Mouse (Mus musculus) heart, embryonic 14.5 days (tissue): Measurements from ENCODE around the gene Jpt2. TPM values are rescaled to one million over a fixed set of nuclear protein-coding genes. Genes with fewer than 3 reads are reported as not detected.

Experiments used
- ATAC-seq: fragments of 200-750 bp; cut with Nextera tagmentation; 2 replicates; pipeline ENCODE4 v1.8.0; 2017; ENCODE audit warnings: low read depth, moderate TSS enrichment; ENCODE audit not compliant: insufficient number of reproducible peaks, insufficient read depth, low FRiP score
- H3K27ac ChIP-seq, 2 experiments: fragments of 200-500 bp in 1 of 2; fragments of 300-500 bp in 1 of 2; sonication (generic) in 1 of 2; replicated peaks in 1 of 2; 2 replicates each; pipeline ENCODE4 v1.5.1; 2012 to 2014; ENCODE audit warnings: low read depth in 2 of 2, low read length in 2 of 2, control low read depth in 1 of 2, mild to moderate bottlenecking in 1 of 2, mixed read lengths in 1 of 2; ENCODE audit not compliant: control insufficient read depth in 1 of 2, insufficient read depth in 1 of 2
- H3K27me3 ChIP-seq: fragments of 300-500 bp; sonication (generic); 2 replicates; pipeline ENCODE4 v1.6.1; 2014; ENCODE audit warnings: mild to moderate bottlenecking, low read length, control low read depth; ENCODE audit not compliant: control insufficient read depth, insufficient read depth
- H3K36me3 ChIP-seq: fragments of 300-500 bp; sonication (generic); 2 replicates; pipeline ENCODE4 v1.6.1; 2014; ENCODE audit warnings: mild to moderate bottlenecking, control low read depth, low read length, mixed read lengths; ENCODE audit not compliant: control insufficient read depth, insufficient read depth
- H3K4me1 ChIP-seq, 2 experiments: fragments of 200-500 bp in 1 of 2; fragments of 300-500 bp in 1 of 2; sonication (generic) in 1 of 2; 2 replicates each; pipeline ENCODE4 v1.6.1; 2012 to 2014; ENCODE audit warnings: low read length in 2 of 2, control low read depth in 1 of 2, mixed read lengths in 1 of 2; ENCODE audit not compliant: control insufficient read depth in 2 of 2, insufficient read depth in 2 of 2
- H3K4me2 ChIP-seq: fragments of 300-500 bp; sonication (generic); 2 replicates; pipeline ENCODE4 v1.6.1; 2014; ENCODE audit warnings: mild to moderate bottlenecking, low read length
- H3K4me3 ChIP-seq, 2 experiments: fragments of 200-500 bp in 1 of 2; fragments of 300-500 bp in 1 of 2; sonication (generic) in 1 of 2; 2 replicates each; pipeline ENCODE4 v1.5.1; 2012 to 2014; ENCODE audit warnings: low read length in 2 of 2, mild to moderate bottlenecking in 2 of 2, control low read depth in 1 of 2, low read depth in 1 of 2, moderate library complexity in 1 of 2; ENCODE audit not compliant: control insufficient read depth in 1 of 2, insufficient read depth in 1 of 2
- H3K9ac ChIP-seq: fragments of 300-500 bp; sonication (generic); 2 replicates; pipeline ENCODE4 v1.6.1; 2014; ENCODE audit warnings: mild to moderate bottlenecking, low read length
- H3K9me3 ChIP-seq: fragments of 300-500 bp; sonication (generic); 2 replicates; pipeline ENCODE4 v1.6.1; 2016; ENCODE audit warnings: low read length, control low read depth; ENCODE audit not compliant: control insufficient read depth
- WGBS: fragments of 180-500 bp; shearing (Covaris S2); extraction: QIAGEN DNeasy Blood & Tissue Kit; methylation state at CpG from one replicate; pipeline ENCODE4 v1.1.7; 2014; 5-methylcytosine and 5-hydroxymethylcytosine counted together
- polyA plus RNA-seq: library from polyadenylated mRNA; unstranded; fragments of >200 nt; fragmentation: Nextera tagmentation; extraction: Ambion mirVana; gene quantifications from 2 replicates; pipeline ENCODE4 v1.2.1, GENCODE M21; 2014

Jpt2 gene
- polyA plus RNA-seq, 1 experiment from 2014 or later = 63.1 TPM

DNA sequence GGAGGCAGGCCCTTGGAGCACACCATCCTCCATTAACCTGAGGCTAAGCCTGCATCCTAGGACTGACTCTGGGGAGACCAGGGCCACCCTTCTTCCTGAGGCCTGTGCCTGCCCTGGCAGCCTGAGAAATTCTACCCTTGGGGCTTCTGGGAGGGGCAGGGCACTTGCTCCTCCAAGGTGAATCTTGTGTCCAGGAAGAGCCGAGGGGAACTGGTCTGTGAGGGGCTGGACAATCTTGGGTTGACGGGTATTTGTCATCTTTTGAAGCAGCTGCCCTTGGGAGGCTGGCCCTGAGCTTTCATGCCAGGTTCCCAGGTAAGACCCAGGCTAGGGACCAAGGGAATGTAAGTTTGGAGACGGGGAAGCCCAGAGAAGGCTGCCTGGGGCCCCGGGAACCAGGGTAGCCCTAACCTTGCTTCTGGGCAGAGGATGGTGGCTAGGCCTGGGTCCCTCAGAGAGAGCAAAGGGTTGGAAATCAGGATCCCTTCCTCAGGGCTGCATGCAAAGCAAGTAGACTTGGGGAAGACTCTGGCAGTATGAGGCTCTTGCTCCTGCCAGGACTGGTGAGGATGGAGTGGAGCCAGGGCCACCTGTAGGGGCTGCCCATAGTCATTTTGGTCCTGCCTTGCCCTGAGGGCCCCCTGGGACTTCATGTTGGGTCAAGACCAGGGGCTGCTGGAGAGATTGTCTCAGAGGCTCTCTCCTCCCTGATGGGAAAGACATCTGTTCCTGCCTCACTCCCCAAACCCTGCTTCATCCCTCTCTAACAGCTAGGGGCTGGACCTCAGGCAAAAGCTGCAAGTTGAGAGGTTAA, 62.2 kb downstream of the Jpt2 start:
- Histone ChIP-seq H3K9me3 (no peaks in the 10 kb centered on the region), H3K9ac (no peak overlapping the region; the same call in 1 of the 2 replicates), H3K4me1 (peaks cover 13 to 36% of the 10 kb centered on the region in 2 experiments), H3K4me3 (no peak overlapping the region), H3K27ac (peak overlapping the region in 1 of 2 experiments; percentile 28; a peak in 1 of 4 replicates), H3K36me3 (peaks cover 70% of the 10 kb centered on the region), H3K4me2 (no peak overlapping the region), H3K27me3 (no peaks in the 10 kb centered on the region)
- ATAC-seq = no peak
- WGBS = 79% methylated on average over 4 of the region's 4 CpGs

GRCm38 (mm10) chr17:24897600-24897999, 62.9 kb downstream of the Jpt2 start:
- Histone ChIP-seq H3K4me1 (peaks cover 13 to 36% of the 10 kb centered on the region in 2 experiments), H3K4me3 (no peak overlapping the region; a peak in 1 of 4 replicates), H3K36me3 (peaks cover 70% of the 10 kb centered on the region), H3K9me3 (no peaks in the 10 kb centered on the region), H3K4me2 (peak overlapping the region; percentile 72; the same call in 1 of the 2 replicates), H3K27me3 (no peaks in the 10 kb centered on the region), H3K9ac (no peak overlapping the region; the same call in 1 of the 2 replicates), H3K27ac (no peak overlapping the region)
- WGBS = 75% methylated on average over 4 of the region's 4 CpGs
- no peak for ATAC-seq

DNA sequence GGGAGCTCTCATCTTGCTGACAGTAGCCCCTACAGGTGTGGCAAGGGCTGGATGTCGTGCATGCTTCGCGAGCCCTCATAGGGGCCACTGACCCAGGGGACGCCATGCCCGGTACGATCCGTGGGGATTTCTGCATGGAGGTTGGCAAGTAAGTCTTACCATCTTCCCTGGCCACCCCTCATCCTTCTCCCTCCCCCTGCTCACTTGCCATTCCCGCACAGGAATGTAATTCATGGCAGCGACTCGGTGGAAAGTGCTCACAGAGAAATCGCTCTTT, 63.6 kb downstream of the Jpt2 start:
- no peak for ATAC-seq
- 50% methylated on average over 11 of the region's 11 CpGs for whole genome bisulfite sequencing
- Histone ChIP-seq H3K36me3 (peaks cover 70% of the 10 kb centered on the region), H3K9ac (peak overlapping the region; percentile 91), H3K27ac (0 out of 4 replicates have a peak overlapping the region, but pooled peaks of 1 of the 2 experiments have one; percentile 84), H3K4me2 (peak overlapping the region; percentile 72), H3K27me3 (no peaks in the 10 kb centered on the region), H3K4me3 (peak overlapping the region; percentile 69 to 81), H3K9me3 (no peaks in the 10 kb centered on the region), H3K4me1 (peaks cover 13 to 36% of the 10 kb centered on the region in 2 experiments)

DNA sequence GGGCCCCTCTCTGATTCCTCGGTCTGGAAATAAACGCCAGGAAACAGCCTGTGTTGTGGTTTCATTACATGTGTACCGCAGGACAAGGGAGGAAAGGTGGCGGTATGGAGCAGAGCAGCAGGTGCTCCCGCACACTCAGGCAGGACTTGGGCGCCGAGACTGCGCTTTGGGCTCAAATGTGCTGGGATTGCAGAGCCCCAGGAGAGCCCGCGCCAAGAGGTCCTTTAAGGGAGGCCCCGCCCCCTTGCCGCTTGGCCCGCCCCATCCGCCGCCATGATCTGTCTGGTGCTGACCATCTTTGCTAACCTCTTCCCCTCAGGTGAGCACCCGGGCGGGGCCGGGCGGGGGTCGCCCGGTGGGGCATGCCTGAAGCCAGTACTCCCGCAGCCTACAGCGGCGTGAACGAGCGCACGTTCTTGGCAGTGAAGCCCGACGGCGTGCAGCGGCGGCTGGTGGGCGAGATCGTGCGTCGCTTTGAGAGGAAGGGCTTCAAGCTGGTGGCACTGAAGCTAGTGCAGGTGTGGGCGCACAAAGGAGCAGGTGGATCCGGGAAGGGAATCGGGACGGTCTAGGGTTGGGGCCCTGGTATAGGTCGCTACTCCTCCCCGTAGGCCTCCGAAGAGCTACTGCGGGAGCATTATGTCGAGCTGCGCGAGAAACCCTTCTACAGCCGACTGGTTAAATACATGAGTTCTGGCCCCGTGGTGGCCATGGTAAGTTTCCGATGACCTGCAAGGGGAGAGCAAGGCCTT, 64.1 kb downstream of the Jpt2 start, which contains the start of gene Nme3:
Nme3 (plus strand) TSS at position 260 of the 752 bp plus-strand sequence.
- WGBS = 1% methylated on average over 50 of the region's 50 CpGs
- ATAC-seq = peak; percentile 45; the same call in 1 of the 2 replicates
- H3K4me3 ChIP-seq = peak within 1 kb of the TSS; percentile 69 to 81
- H3K36me3 ChIP-seq = peaks cover 70% of the 10 kb centered on the region
- H3K9me3 ChIP-seq = no peaks in the 10 kb centered on the region
- peak within 1 kb of the TSS; percentile 72 for H3K4me2 ChIP-seq
- peak within 1 kb of the TSS; percentile 91 for H3K9ac ChIP-seq
- H3K4me1 ChIP-seq = peaks cover 13 to 36% of the 10 kb centered on the region in 2 experiments
- H3K27me3 ChIP-seq = no peaks in the 10 kb centered on the region
- peak within 1 kb of the TSS; percentile 75 to 84 for H3K27ac ChIP-seq

DNA sequence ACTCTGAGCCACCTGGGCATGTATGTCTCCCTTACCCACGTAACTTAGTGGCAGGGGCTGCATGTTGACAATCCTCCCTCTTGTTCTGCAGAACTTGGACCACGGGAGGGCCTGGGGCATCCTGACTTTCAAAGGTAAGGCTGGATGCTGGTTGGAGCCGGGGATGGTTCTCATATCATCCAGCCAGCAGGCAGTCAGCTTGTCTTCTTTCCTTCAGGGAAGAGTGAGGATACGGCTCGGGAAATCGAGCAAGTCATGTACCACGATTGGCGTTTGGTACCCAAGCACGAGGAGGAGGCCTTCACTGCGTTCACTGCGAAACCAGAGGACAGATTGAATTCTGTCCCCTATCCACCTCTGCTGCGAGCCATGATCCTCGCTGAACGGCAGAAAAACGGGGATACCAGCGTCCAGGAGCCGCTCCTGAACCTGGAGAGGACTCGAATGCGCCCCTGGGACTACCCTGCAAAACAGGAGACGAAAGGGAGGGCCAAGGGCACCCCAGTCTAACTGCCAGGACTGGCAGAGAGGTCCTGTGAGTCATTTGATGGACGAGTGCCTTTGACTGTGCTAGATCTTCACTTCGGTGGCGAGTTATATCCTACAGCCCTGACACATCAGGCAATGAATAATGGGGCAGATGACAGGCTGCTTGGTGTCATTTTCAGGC, 64.8 kb downstream of the Jpt2 start:
- H3K27me3 ChIP-seq = no peaks in the 10 kb centered on the region
- H3K4me2 ChIP-seq = peak overlapping the region; percentile 72
- no peak; the same call in 1 of the 2 replicates for ATAC-seq
- H3K4me1 ChIP-seq = peaks cover 13 to 36% of the 10 kb centered on the region in 2 experiments
- H3K27ac ChIP-seq = peak overlapping the region; percentile 75 to 84
- 14% methylated on average over 23 of the region's 23 CpGs for WGBS
- no peaks in the 10 kb centered on the region for H3K9me3 ChIP-seq
- H3K9ac ChIP-seq = peak overlapping the region; percentile 91
- H3K36me3 ChIP-seq = peaks cover 70% of the 10 kb centered on the region
- peak overlapping the region; percentile 69 to 81 for H3K4me3 ChIP-seq

GRCm38 (mm10) chr17:24894995-24895547, 65.4 kb downstream of the Jpt2 start, which contains the start of the genes Eme2 and Mrps34:
Gene Eme2, minus strand, starts transcription at chr17:24895087.
Gene Mrps34, plus strand, starts transcription at chr17:24895116.
- no peaks in the 10 kb centered on the region for H3K9me3 ChIP-seq
- peak within 1 kb of the TSS; percentile 91 for H3K9ac ChIP-seq
- peak within 1 kb of the TSS; percentile 75 to 84 for H3K27ac ChIP-seq
- ATAC-seq = peak; percentile 34; the same call in 1 of the 2 replicates
- H3K4me2 ChIP-seq = peak within 1 kb of the TSS; percentile 72
- H3K36me3 ChIP-seq = peaks cover 70% of the 10 kb centered on the region
- WGBS = under 1% methylated on average over 62 of the region's 62 CpGs
- H3K4me3 ChIP-seq = peak within 1 kb of the TSS; percentile 69 to 81
- peaks cover 13 to 36% of the 10 kb centered on the region in 2 experiments for H3K4me1 ChIP-seq
- H3K27me3 ChIP-seq = no peaks in the 10 kb centered on the region
